Comparison of ENCODE assay signal across 13 mouse cellular contexts in the genomic region with DNA sequence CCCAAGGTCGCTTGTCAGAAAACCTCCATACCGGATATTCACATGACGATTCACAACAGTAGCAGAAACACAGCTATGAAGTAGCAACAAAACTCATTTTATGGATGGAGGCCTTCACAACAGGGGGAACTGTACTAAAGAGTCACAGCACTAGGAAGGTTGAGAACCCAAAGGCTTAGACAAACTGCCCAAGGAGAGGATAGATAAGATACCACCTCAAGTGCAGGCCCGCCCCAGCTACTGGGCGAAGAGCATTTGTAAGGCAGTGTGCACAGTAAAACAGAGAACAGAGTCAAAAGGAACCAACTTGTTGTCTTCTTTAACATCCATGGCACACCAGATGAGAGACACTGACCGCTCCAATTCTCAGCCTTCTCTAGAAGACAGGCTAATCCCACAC. TPM values are rescaled to one million over a fixed set of nuclear protein-coding genes. Genes with fewer than 3 reads are reported as not detected.
DNase-seq lines count a peak whose midpoint lies in the region; ATAC-seq and TF ChIP-seq lines count a peak whose summit lies in the region.
"Had no signal": no experiment of that assay in that cellular context is flagged by ENCODE, and none has a peak within 500 bp of the region (broad histone marks: within the 10 kb centered on the region; RNA-seq: fewer than 3 reads in every experiment).

No protein-coding gene starts in this region.

- peaks cover 16% of the 10 kb centered on the region for H3K36me3 ChIP-seq in heart, embryonic 12.5 days
- peaks cover 12% of the 10 kb centered on the region for H3K36me3 ChIP-seq in lung, embryonic 14.5 days (ENCODE audit: insufficient read depth)

- H3K4me1 ChIP-seq in heart, embryonic 12.5 days (replicated peaks): peaks cover 26% of the 10 kb centered on the region
- peaks cover 17% of the 10 kb centered on the region for H3K4me1 ChIP-seq in lung, embryonic 14.5 days (ENCODE audit: insufficient read depth)

- no peak overlapping the region for H3K4me3 ChIP-seq in heart, embryonic 12.5 days
- H3K4me3 ChIP-seq in lung, embryonic 14.5 days (ENCODE audit: low read depth, low read length): no peak overlapping the region

- H3K4me2 ChIP-seq in heart, embryonic 12.5 days: 0 out of 2 replicates have a peak overlapping the region, but pooled peaks have one; percentile 75
- peak overlapping the region; percentile 63; the same call in 1 of the 2 replicates for H3K4me2 ChIP-seq in lung, embryonic 14.5 days

- no peak for ATAC-seq in heart, embryonic 12.5 days (ENCODE audit: insufficient number of reproducible peaks, low FRiP score)
- ATAC-seq in lung, embryonic 14.5 days (ENCODE audit: insufficient read depth): no peak
- peak; percentile 32; the same call in 1 of the 2 replicates for ATAC-seq in erythroid progenitor cell, adult 5-6 weeks (replicated peaks; ENCODE audit: low FRiP score, poor library complexity, severe bottlenecking)
- ATAC-seq in megakaryocyte progenitor cell, adult 5-6 weeks (replicated peaks; ENCODE audit: poor library complexity): peak; percentile 26
- ATAC-seq in monocyte, adult 5-6 weeks (replicated peaks; ENCODE audit: insufficient number of reproducible peaks, low FRiP score, low TSS enrichment, poor library complexity, severe bottlenecking): no peak
- ATAC-seq: inflammation-experienced regulatory T-cells, adult 6 months had no signal

- no peak for DNase-seq in heart, postnatal 25 days (ENCODE audit: low spot score)
- no peak for DNase-seq in lung, embryonic 14.5 days
- DNase-seq in lung, postnatal 10 days: no peak
- DNase-seq in left cerebral cortex, postnatal 36 days (ENCODE audit: low spot score in 2 of 2): no peak
- DNase-seq: adrenal gland, postnatal 25 days; gastrocnemius, postnatal 25 days; heart, postnatal 4 days; lung, adult 18-20 months had no signal

- TF ChIP-seq CTCF in lung, embryonic 14.5 days (IDR thresholded peaks at IDR 0.05; ENCODE audit: low read depth): no peak

- intact Hi-C loops in heart, postnatal 25 days (cut with DNase I): loop anchor here (2.0 kb wide), 1 partner anchor 419 kb away; a partner anchor contains a TSS
- intact Hi-C loops in left cerebral cortex, postnatal 36 days (cut with DNase I): loop anchor here (5.0 kb wide), 1 partner anchor 305 kb away; no protein-coding TSS in a partner anchor

- 62% methylated on average over 6 of the region's 6 CpGs for WGBS in heart, embryonic 12.5 days
- WGBS in lung, embryonic 14.5 days: 82% methylated on average over 6 of the region's 6 CpGs

- no peaks in the 10 kb centered on the region for H3K27me3 ChIP-seq in heart, embryonic 12.5 days (replicated peaks)
- H3K27me3 ChIP-seq in lung, embryonic 14.5 days (ENCODE audit: insufficient read depth, low read length): no peaks in the 10 kb centered on the region

- no peak overlapping the region for H3K9ac ChIP-seq in heart, embryonic 12.5 days
- H3K9ac ChIP-seq in lung, embryonic 14.5 days: no peak overlapping the region

- H3K9me3 ChIP-seq in heart, embryonic 12.5 days (replicated peaks): no peaks in the 10 kb centered on the region
- no peaks in the 10 kb centered on the region for H3K9me3 ChIP-seq in lung, embryonic 14.5 days (ENCODE audit: low read depth, low read length)

- no peak overlapping the region for H3K27ac ChIP-seq in heart, embryonic 12.5 days (ENCODE audit: poor library complexity, severe bottlenecking)
- no peak overlapping the region for H3K27ac ChIP-seq in lung, embryonic 14.5 days (ENCODE audit: low read depth)

RNA-seq across cellular contexts. Expression of a gene that starts 1.8 kb away (rescaled TPM):
- 39.3 and 39.5 TPM in 2 replicates for polyA plus RNA-seq in heart, embryonic 12.5 days (2016; fragmentation: Nextera tagmentation; extraction: Ambion mirVana)
- 10 to 100 TPM; 33.8 to 34.3 TPM for total RNA-seq in heart, postnatal 25 days (2021)
- polyA plus RNA-seq in lung, embryonic 14.5 days (2014; fragmentation: Nextera tagmentation; extraction: Ambion mirVana): 34.1 and 34.7 TPM in 2 replicates
- 10.1 and 15.9 TPM in 2 replicates for total RNA-seq in erythroid progenitor cell, adult 5-6 weeks (2015; ENCODE audit: low replicate concordance)
- total RNA-seq in erythroid progenitor cell, adult 5-6 weeks (2017; ENCODE audit: low replicate concordance): 7.1 and 9.9 TPM in 2 replicates
- 9.9 and 10.2 TPM in 2 replicates for total RNA-seq in megakaryocyte progenitor cell, adult 5-6 weeks (2015)
- 6.8 and 7.3 TPM in 2 replicates for total RNA-seq in megakaryocyte progenitor cell, adult 5-6 weeks (2017)
- total RNA-seq in monocyte, adult 5-6 weeks (2017): 13.1 to 23.1 TPM (median 15.2 TPM) in 3 replicates
- 10 to 100 TPM; 25.6 to 27.2 TPM for total RNA-seq in left cerebral cortex, postnatal 36 days (2021)

Comparison
In these comparisons a context has a peak if more than half of its experiments do, and no peak if none do; other contexts are left out.
1. ATAC-seq: peak in erythroid progenitor cell, adult 5-6 weeks (single experiment) and megakaryocyte progenitor cell, adult 5-6 weeks (single experiment); none in heart, embryonic 12.5 days (single experiment), lung, embryonic 14.5 days (single experiment) and monocyte, adult 5-6 weeks (single experiment).